Mouse (Mus musculus): ENCODE data around the gene Crb3. TPM values are rescaled to one million over a fixed set of nuclear protein-coding genes. Genes with fewer than 3 reads are reported as not detected.

Gene Crb3
- 1.5 and 8.4 TPM in 2 replicates for polyA plus RNA-seq (2021; fragmentation: Nextera tagmentation)
- long read RNA-seq, experiment 1: 0 reads
- long read RNA-seq, experiment 2, partial matches to known transcripts: 0 of 1 reads
- long read RNA-seq, experiment 2, other reads (novel, unspliced or antisense): 0 of 1 reads

GRCm38 (mm10) chr17:57058891-57059485 lies at the start of gene Crb3:
Gene Crb3 (plus strand): TSS chr17:57059105.

DNA sequence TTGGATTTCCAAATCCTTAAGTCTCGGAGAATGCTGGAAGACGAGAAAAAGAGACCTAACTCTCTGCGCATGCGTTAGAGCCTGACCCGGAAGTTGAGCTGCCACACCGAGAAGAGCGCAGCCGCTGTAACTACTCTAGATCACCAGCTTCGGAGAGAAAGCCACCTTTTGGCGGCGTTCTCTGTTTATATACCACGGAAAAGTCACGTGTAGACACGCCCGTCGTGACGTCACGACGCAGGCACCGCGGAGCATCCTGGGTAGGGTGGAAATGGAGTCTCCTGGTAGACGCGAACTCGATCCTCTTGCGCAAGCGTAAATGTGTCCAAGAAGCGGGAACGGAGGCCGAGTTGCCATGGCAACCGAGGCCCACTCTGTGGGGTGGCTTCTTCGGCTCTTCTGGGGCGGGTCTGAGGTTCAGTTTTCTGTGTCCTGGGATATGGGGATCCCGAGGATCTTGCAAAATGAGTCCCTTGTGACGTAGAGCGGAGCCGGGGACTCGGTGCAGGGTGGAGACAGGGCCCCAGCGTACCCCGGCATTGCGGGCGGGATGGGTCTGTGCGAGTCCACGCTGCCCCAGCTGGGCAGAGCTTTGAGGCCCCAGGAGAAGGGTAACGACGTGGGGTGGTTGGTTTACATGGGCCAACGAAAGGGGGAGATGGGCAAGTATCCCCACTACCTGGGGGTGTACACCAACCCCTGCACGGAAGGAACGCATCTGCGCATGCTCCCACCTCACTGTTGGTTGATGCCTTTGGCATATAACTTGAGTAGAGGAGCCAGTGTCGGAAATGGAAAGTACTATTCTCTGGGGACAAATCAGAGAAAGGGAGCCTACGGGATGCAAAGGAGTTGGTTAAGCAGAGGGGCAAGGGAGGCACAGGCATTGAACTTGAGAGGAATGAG lies 47.4 kb upstream of the Crb3 start, which contains the start of the genes Gtf2f1 and Gm17949:
Gtf2f1 (minus strand) TSS at position 53 of the 906 bp plus-strand sequence.
Gm17949 (plus strand) TSS at position 234 of the 906 bp plus-strand sequence.

GRCm38 (mm10) chr17:57030931-57031660 lies 27.8 kb upstream of the Crb3 start, which contains the start of gene Khsrp:
Gene Khsrp (minus strand): TSS chr17:57031522.

DNA sequence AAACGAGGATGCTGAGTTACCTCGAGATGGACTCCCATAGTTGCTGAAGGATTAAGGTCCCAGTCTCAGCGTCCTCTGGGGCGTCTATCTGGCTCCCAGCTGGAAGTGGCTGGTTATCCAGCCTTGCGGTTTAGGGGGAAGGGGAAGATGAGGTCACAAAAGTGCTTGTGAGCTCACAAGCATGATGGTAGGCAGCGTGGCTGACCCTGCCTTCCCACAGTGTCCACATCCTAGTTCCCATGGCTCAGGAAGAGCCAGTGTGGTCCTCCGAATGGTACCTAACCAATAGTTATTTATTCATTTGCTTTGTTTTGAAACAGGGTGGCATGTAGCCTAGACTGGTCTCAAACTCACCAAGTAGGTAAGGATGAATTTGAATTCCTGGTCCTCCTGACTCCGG lies 17.4 kb upstream of the Crb3 start, which contains the start of gene Slc25a41:
Slc25a41 (minus strand) TSS at position 101 of the 400 bp plus-strand sequence.

DNA sequence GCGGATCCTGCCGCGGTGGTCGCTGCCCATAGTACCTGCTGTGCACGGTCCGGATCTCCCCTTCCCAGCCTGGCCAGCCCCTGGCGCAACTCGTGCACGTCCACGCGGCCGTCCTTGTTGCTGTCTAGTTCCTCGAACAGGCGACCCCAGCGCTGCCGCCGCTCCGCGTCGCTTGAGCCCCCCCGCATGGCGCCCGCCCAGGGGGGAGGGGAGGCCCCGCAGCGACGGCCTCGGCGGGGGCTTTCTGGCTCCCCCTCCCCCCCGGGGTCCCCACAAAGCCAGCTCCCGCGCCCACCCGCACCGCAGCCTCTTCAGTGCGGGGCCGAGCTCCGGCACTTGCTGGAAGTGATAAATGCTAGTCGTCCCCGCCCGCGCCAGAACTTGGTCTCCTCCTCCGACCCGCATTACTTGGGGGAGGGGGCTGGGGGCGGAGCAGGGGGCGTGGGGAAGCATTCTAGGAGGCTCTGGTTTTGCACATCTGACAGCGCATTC lies 627 bp downstream of the Crb3 start, which contains the start of gene Slc25a23:
Slc25a23 (minus strand) TSS at position 378 of the 492 bp plus-strand sequence.

DNA sequence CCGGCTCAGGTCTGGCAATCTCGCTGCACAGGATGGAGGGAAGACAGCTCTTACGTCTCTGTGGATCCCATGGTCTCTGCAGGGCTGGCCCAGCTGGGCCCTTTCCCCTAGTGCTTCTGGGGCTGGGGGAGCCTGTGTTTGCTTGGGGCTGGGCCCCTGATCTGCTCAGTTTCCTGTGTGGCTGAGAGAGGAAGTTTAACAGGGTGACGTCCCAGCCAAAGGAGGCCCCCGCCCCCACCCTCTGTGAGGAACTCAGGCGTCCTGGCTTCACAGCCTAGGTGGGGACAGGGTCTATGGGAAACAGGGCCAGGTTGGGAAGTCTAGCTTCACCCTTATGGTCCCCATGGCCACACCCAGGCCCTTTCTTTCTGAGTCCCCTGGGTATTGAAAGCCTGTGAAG lies 19.4 kb downstream of the Crb3 start, which contains the start of gene Dennd1c:
Dennd1c (minus strand) TSS at position 179 of the 400 bp plus-strand sequence.

DNA sequence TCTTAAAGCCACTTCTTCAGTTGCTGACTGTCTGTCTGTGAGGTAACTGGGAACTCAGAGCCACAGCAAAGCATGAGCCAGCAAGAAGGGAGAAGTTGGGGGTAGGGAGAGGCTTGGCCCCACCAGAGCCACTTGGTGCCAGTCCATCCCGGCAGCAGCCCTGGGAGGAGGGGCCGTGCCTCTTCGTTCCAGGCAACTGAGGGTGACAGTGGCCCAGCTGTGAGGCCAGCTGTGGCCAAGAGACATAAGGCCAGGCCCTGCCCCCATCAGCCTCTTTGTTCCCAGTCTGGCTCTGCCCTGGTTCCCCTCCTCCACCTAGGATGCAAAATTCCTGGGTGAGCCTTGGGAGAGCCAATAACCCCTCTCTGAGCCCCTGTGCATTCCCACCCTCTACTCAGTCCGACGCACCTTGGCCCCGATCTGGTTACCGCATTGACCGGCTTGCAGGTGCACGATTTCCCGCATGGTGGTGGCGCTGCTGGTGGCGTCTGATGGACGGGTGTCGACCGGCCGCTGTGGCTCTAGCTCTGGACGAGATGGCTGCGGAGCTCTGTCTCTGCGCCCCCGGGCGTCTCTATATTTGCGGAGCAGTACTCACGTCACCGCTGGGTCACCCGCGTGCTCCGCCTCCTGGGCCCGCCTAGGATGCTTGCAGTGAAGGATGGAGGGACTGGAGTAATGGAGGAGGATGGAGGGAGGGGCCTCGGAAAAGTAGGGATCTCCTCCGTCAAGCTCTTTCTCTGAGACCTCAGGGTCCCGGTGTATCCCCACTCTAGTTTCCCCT lies 28.3 kb downstream of the Crb3 start, which contains the start of gene Tubb4a:
Tubb4a (minus strand) TSS at position 734 of the 784 bp plus-strand sequence.

GRCm38 (mm10) chr17:57105181-57106034 lies 46.5 kb downstream of the Crb3 start, which contains the start of gene Tnfsf9:
Gene Tnfsf9 (plus strand): TSS chr17:57105325.

Other genes with a start within 250 kb of the Crb3 start
- 1.8 and 2.1 TPM in 2 replicates for gene Rfx2, start 228.1 kb upstream of the Crb3 start, polyA plus RNA-seq (2021; fragmentation: Nextera tagmentation)
- gene Acsbg2, start 184.7 kb upstream of the Crb3 start, polyA plus RNA-seq (2021; fragmentation: Nextera tagmentation): not detected in 2 replicates
- 0.15 and 0.34 TPM in 2 replicates for gene 1700061G19Rik, start 183.6 kb upstream of the Crb3 start, polyA plus RNA-seq (2021; fragmentation: Nextera tagmentation)
- gene Mllt1, start 123.7 kb upstream of the Crb3 start, polyA plus RNA-seq (2021; fragmentation: Nextera tagmentation): 7.0 and 7.7 TPM in 2 replicates
- gene Acer1, start 77.0 kb upstream of the Crb3 start, polyA plus RNA-seq (2021; fragmentation: Nextera tagmentation): not detected in 2 replicates
- 228 and 229 TPM in 2 replicates for gene Clpp, start 68.8 kb upstream of the Crb3 start, polyA plus RNA-seq (2021; fragmentation: Nextera tagmentation)
- 58.9 and 60.0 TPM in 2 replicates for gene Alkbh7, start 61.8 kb upstream of the Crb3 start, polyA plus RNA-seq (2021; fragmentation: Nextera tagmentation)
- gene Pspn, start 59.1 kb upstream of the Crb3 start, polyA plus RNA-seq (2021; fragmentation: Nextera tagmentation): not detected in 2 replicates
- 70.4 and 72.9 TPM in 2 replicates for gene Gtf2f1, start 47.8 kb upstream of the Crb3 start, polyA plus RNA-seq (2021; fragmentation: Nextera tagmentation)
- 0.15 TPM in 1 of 2 replicates, not detected in the other for gene Gm17949, start 47.6 kb upstream of the Crb3 start, polyA plus RNA-seq (2021; fragmentation: Nextera tagmentation)
- gene Khsrp, start 27.6 kb upstream of the Crb3 start, polyA plus RNA-seq (2021; fragmentation: Nextera tagmentation): 3.2 and 3.4 TPM in 2 replicates
- not detected in 2 replicates for gene Slc25a41, start 17.5 kb upstream of the Crb3 start, polyA plus RNA-seq (2021; fragmentation: Nextera tagmentation)
- 37.6 and 49.0 TPM in 2 replicates for gene Slc25a23, start 758 bp downstream of the Crb3 start, polyA plus RNA-seq (2021; fragmentation: Nextera tagmentation)
- 0.68 and 1.0 TPM in 2 replicates for gene Dennd1c, start 19.4 kb downstream of the Crb3 start, polyA plus RNA-seq (2021; fragmentation: Nextera tagmentation)
- 597 and 759 TPM in 2 replicates for gene Tubb4a, start 28.7 kb downstream of the Crb3 start, polyA plus RNA-seq (2021; fragmentation: Nextera tagmentation)
- 0.63 and 1.1 TPM in 2 replicates for gene Tnfsf9, start 46.2 kb downstream of the Crb3 start, polyA plus RNA-seq (2021; fragmentation: Nextera tagmentation)
- 0.46 and 0.78 TPM in 2 replicates for gene Cd70, start 90.7 kb downstream of the Crb3 start, polyA plus RNA-seq (2021; fragmentation: Nextera tagmentation)
- gene Tnfsf14, start 135.1 kb downstream of the Crb3 start, polyA plus RNA-seq (2021; fragmentation: Nextera tagmentation): not detected in 2 replicates
- gene C3, start 169.0 kb downstream of the Crb3 start, polyA plus RNA-seq (2021; fragmentation: Nextera tagmentation): 0.72 and 1.1 TPM in 2 replicates
- gene Gpr108, start 189.3 kb downstream of the Crb3 start, polyA plus RNA-seq (2021; fragmentation: Nextera tagmentation): 22.7 and 26.0 TPM in 2 replicates
- 3.2 and 4.0 TPM in 2 replicates for gene Trip10, start 190.3 kb downstream of the Crb3 start, polyA plus RNA-seq (2021; fragmentation: Nextera tagmentation)
- 1.7 and 2.0 TPM in 2 replicates for gene Vav1, start 220.0 kb downstream of the Crb3 start, polyA plus RNA-seq (2021; fragmentation: Nextera tagmentation)

Data from layer of hippocampus, adult 6 months (tissue).